Mouse (Mus musculus) embryo, embryonic 10.5 days (tissue): ENCODE measurements around the gene Fam8a1.
A peak's percentile ranks its signal among the peaks of the same experiment; 100 is the strongest.

ENCODE experiments used
- DNase-seq: peaks from one replicate; pipeline ENCODE4 v3.0.0-alpha.2; 2015; ENCODE audit warnings: low spot score

Gene Fam8a1

GRCm38 (mm10) chr13:46669048-46669619 is at the start of gene Fam8a1:
Gene Fam8a1 (plus strand): TSS chr13:46669522.
- peak; percentile 92 for DNase-seq

GRCm38 (mm10) chr13:46619633-46620032 is 49.7 kb upstream of the Fam8a1 start:
- peak; percentile 50 for DNase-seq

- no peak for DNase-seq
These were observed 48.2 kb upstream of the Fam8a1 start for GRCm38 (mm10) chr13:46620964-46621757.

DNA sequence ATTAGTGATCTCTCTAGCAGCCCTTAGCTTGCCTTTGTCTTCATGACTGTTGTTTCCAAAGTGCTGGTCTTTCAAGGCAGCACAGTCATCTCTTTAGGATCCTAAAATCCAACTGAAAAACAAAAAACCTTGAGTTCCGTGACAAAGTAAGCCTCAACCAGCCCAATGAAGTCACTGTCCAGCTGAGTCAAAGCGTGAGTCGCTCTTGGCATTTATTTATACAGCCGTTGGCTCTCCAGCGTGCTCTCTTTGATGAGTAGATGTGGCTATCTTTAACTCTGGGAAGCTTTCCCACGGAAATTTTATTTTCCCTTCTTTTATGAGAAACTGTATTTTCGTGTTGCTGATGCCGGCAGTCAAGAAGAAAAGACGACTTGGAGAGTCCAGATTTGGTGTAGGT is 42.7 kb upstream of the Fam8a1 start:
- no peak for DNase-seq

DNA sequence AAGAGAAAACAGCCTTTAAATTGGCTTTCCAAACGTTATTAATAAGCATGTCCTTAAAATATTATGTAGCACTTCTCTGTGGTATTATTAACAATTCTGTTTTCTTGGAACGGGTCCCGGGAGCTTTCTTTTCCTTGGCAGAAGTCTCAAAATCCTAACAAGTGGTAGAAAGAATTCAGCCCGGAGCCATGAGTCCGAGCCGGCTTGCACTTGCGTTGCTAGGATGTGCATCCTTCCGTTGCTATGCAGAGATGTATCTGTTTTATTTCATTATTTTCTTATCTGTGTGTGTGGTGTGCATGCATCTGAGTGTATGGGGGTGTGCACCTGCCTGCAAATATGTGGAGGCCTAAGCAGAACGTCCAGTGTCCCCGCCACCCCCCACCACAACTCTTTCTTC is 41.5 kb upstream of the Fam8a1 start:
- DNase-seq = no peak

DNA sequence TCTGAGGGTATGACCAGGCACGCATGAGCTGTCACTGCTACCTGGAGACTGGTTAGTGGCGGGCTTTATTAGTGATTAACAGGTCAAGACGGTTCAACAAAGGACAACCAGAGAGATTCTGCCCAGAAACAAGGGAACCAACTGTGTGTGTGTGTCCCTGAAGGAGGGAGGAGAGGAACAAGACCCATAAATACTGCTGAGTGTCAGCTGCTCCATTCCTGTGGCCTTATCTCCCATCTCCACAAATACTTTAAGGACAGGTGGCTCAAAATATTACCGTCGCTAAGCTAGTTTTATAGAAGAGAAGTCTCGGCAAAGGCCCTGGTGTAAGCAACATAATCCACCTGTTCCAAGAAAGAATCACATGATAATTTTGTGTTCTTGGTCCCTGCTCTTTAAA is 39.9 kb upstream of the Fam8a1 start:
- DNase-seq = no peak

DNA sequence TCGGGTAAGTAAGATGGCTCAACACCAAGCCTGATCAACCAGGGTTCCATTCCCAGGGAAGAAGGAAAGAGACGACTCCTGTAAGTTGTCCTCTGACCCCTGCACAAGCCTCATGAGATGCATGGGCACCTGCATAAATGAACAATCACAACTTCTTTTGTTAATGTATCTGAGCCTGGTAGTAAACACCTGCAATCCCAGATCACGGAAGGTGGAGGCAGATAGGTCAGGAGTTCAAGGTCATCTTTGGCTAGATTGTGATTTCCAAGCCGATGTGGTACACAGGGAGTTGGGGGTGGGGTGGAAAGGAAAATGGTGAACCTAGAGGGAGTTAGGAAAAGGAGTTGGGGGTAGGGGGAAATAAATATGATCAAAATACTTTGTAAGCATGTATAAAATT is 36.5 kb upstream of the Fam8a1 start:
- DNase-seq = no peak

- DNase-seq = peak; percentile 79
These were observed 35.8 kb upstream of the Fam8a1 start for GRCm38 (mm10) chr13:46633320-46634132.

DNA sequence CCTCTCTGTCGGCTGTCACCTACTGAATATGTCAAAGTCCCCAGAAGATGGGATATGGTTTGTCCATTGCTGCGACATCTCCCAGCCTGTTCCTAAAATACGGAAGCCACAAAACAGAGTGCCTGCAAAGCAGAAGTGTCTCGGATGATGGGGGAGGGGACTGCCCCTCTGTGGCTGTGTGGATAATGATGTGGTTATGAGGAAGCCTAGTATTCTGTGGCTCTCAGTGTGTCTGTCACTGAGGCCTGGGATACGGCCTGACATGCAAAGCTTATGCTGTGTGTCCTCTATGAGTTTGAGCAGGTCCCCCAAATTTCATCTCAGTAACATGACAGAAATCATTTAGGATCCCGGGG is 35.2 kb upstream of the Fam8a1 start:
- peak; percentile 58 for DNase-seq

GRCm38 (mm10) chr13:46640608-46641468 is 28.5 kb upstream of the Fam8a1 start:
- no peak for DNase-seq

- no peak for DNase-seq
These were observed 27.0 kb upstream of the Fam8a1 start for GRCm38 (mm10) chr13:46642318-46642717.

- no peak for DNase-seq
These were observed 25.1 kb upstream of the Fam8a1 start for GRCm38 (mm10) chr13:46644175-46644574.

GRCm38 (mm10) chr13:46645476-46645875 is 23.8 kb upstream of the Fam8a1 start:
- no peak for DNase-seq

DNA sequence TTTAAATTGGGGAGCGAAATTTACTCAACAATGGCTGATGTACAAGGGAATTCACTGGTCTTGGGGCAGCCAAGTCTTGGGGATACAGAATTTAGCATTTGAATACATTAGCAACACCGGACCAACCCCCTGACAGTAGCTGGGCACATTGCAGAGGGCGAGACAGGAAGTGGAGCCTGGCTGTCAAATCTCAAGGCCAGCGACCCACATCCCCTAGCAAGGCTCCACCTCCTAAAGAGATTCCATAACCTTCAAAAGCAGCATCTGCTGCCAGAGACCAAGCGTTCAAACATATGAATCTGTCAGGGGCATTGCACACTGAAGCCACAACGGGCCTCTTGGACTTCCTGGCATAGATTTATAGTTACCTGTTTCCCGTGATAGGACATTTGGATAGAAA is 17.5 kb upstream of the Fam8a1 start:
- no peak for DNase-seq

DNA sequence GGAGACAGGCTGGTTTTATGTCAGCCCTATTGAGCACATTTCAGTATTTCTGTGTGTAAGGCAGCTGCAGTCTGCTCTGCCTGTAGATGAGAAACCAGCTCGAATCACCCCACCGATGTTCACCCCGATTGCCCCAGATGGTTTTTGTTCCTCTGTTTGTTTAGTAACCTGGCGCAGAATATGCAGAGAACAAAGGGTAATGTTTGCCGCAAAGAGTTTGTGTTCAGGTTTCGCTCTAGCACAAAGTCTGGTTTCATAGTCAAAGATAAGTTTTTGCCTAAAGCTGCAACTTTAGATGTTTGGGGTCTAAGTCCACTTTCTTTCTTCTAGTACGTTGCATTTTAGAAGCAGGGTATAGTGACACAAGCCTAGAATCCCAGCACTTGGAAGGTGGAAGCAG is 16.7 kb upstream of the Fam8a1 start:
- DNase-seq = no peak

DNA sequence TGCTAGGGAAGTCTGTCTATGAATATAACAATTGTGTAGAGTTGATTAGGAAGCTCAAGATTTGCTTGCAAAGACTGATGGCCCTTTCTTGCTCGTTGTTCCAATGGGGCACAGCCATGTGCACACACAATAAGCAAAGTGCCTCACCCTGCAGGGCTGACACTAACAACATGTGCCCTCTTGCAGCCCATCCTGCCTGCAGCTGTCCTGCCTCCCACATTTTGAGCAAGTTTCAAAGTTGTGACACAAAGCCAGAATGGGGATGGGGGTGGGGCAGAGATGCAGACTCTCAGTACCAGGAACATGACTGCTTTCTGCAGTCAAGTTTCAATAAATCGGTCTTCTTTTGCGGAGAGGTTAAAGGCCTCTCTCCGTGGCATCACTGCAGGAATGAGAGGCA is 15.7 kb upstream of the Fam8a1 start:
- no peak for DNase-seq

DNA sequence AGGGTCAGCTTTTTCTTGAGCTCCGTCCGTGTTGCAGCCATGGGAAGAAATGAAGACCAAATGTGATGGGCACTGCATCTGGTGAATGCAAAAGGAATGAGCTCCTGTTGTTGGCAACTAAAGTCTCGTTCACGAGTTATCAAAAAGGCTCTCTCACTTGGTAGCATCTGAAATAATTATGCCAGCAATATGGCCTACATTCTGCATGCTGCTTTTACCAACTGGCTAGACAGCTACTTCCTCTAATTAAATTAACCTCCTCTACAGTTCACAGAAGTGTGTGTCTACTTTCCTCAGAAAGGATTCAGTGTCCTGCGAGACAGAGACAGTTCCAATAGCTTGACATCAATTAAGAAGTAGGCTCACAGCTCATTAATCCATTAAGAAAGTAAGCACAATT is 14.8 kb upstream of the Fam8a1 start:
- no peak for DNase-seq

GRCm38 (mm10) chr13:46659211-46659610 is 10.1 kb upstream of the Fam8a1 start:
- DNase-seq = no peak

- peak; percentile 73 for DNase-seq
These were observed 5.8 kb upstream of the Fam8a1 start for GRCm38 (mm10) chr13:46663461-46663964.

GRCm38 (mm10) chr13:46669620-46670271 is 424 bp downstream of the Fam8a1 start:
- DNase-seq = peak; percentile 21

DNA sequence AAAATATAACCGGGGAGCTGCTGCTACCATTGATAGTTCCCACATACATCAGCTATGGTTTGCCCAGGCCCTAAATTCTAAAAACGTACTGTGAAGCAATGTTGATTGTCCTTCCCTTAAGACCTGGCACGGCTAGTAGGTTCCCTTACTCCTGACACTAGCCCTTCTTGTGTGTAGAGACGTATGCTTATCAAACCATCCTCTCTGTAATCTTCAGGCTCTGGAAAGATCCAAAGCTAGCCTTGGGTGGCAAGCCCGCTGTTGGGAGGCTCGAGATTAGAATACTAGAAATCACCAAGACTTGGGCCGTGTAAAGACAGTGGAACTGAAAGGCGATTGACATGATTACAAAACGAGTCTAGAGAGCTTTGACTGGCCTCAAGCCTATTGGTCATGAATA is 1.2 kb downstream of the Fam8a1 start:
- DNase-seq = no peak
